ENCODE assay signal across 8 mouse cellular contexts in genomic region chr14:20347991-20348541, GRCm38 (mm10). TPM values are rescaled to one million over a fixed set of nuclear protein-coding genes. Genes with fewer than 3 reads are reported as not detected.
DNase-seq lines count a peak whose midpoint lies in the region; ATAC-seq and TF ChIP-seq lines count a peak whose summit lies in the region.

TSS of gene Ecd (minus strand) at chr14:20348121.
TSS of gene Fam149b (plus strand) at chr14:20348162.

- peak within 1 kb of the TSS; percentile 99 for H3K4me3 ChIP-seq in ES-Bruce4 (ENCODE audit: low read depth, low read length)
- H3K4me3 ChIP-seq in forebrain, embryonic 13.5 days, result peak within 1 kb of the TSS; percentile 90
- peak within 1 kb of the TSS; percentile 76 for H3K4me3 ChIP-seq in liver, postnatal 0 days (ENCODE audit: low read depth, low read length)
- peak within 1 kb of the TSS; percentile 89 for H3K4me3 ChIP-seq in neural tube, embryonic 14.5 days (ENCODE audit: low read depth, low read length)

- peak; percentile 16 for TF ChIP-seq POLR2A in ES-Bruce4 (IDR thresholded peaks at IDR 0.05; ENCODE audit: insufficient read depth, low read length)

- H3K4me1 ChIP-seq in ES-Bruce4 (ENCODE audit: control insufficient read depth, insufficient read depth, low read length), result peaks cover 3% of the 10 kb centered on the region
- peaks cover 27% of the 10 kb centered on the region for H3K4me1 ChIP-seq in forebrain, embryonic 13.5 days
- H3K4me1 ChIP-seq in liver, postnatal 0 days (ENCODE audit: insufficient read depth), result peaks cover 18% of the 10 kb centered on the region; the same call in 1 of the 2 replicates
- peaks cover 13% of the 10 kb centered on the region for H3K4me1 ChIP-seq in neural tube, embryonic 14.5 days (ENCODE audit: control insufficient read depth, insufficient read depth, low read length)

- H3K27ac ChIP-seq in ES-Bruce4 (ENCODE audit: insufficient read depth, low read length), result peak within 1 kb of the TSS; percentile 91
- peak within 1 kb of the TSS; percentile 91 for H3K27ac ChIP-seq in forebrain, embryonic 13.5 days
- peak within 1 kb of the TSS; percentile 88 for H3K27ac ChIP-seq in liver, postnatal 0 days (ENCODE audit: low read depth)
- peak within 1 kb of the TSS; percentile 93 for H3K27ac ChIP-seq in neural tube, embryonic 14.5 days (ENCODE audit: low read depth, low read length)

- H3K27me3 ChIP-seq in ES-Bruce4 (ENCODE audit: control insufficient read depth, insufficient read depth, low read length, poor library complexity, severe bottlenecking), result no peaks in the 10 kb centered on the region
- no peaks in the 10 kb centered on the region for H3K27me3 ChIP-seq in forebrain, embryonic 13.5 days
- no peaks in the 10 kb centered on the region for H3K27me3 ChIP-seq in liver, postnatal 0 days (ENCODE audit: insufficient read depth, low read length)
- no peaks in the 10 kb centered on the region for H3K27me3 ChIP-seq in neural tube, embryonic 14.5 days (ENCODE audit: control insufficient read depth, insufficient read depth, low read length)

- peak within 1 kb of the TSS; percentile 85 for H3K9ac ChIP-seq in ES-Bruce4 (ENCODE audit: low read depth, poor library complexity, severe bottlenecking)
- peak within 1 kb of the TSS; percentile 96 for H3K9ac ChIP-seq in forebrain, embryonic 13.5 days
- peak within 1 kb of the TSS; percentile 93 for H3K9ac ChIP-seq in liver, postnatal 0 days (replicated peaks)
- peak within 1 kb of the TSS; percentile 94 for H3K9ac ChIP-seq in neural tube, embryonic 14.5 days (replicated peaks; ENCODE audit: low read depth, low read length)

- peaks cover 13% of the 10 kb centered on the region for H3K36me3 ChIP-seq in ES-Bruce4 (ENCODE audit: control insufficient read depth, insufficient read depth, low read length, poor library complexity, severe bottlenecking)
- peaks cover 36% of the 10 kb centered on the region for H3K36me3 ChIP-seq in forebrain, embryonic 13.5 days (ENCODE audit: poor library complexity, severe bottlenecking)
- H3K36me3 ChIP-seq in liver, postnatal 0 days (replicated peaks; ENCODE audit: insufficient read depth, low read length), result peaks cover 10% of the 10 kb centered on the region
- H3K36me3 ChIP-seq in neural tube, embryonic 14.5 days (ENCODE audit: control insufficient read depth, insufficient read depth, low read length), result peaks cover 6% of the 10 kb centered on the region

- peak; percentile 97 for ATAC-seq in cerebellum, adult (ENCODE audit: insufficient number of reproducible peaks, low FRiP score, low TSS enrichment)
- peak; percentile 100 for ATAC-seq in forebrain, embryonic 13.5 days
- ATAC-seq in liver, postnatal 0 days, result peak; percentile 97
- peak; percentile 99 for ATAC-seq in neural tube, embryonic 14.5 days (ENCODE audit: low read depth)

- intact Hi-C loops in heart, postnatal 10 days (cut with DNase I), result no loop called here

- peak; percentile 18 for TF ChIP-seq CTCF in ES-Bruce4 (IDR thresholded peaks at IDR 0.05; ENCODE audit: low read depth, low read length)
- peak; percentile 77 for TF ChIP-seq CTCF in liver, postnatal 0 days (IDR thresholded peaks at IDR 0.05; ENCODE audit: low read depth)

- under 1% methylated on average over 42 of the region's 42 CpGs for WGBS in forebrain, embryonic 13.5 days
- WGBS in large intestine, adult 2 months, result under 1% methylated on average over 42 of the region's 42 CpGs
- WGBS in liver, postnatal 0 days (ENCODE audit: insufficient replicate concordance), result 2% methylated on average over 40 of the region's 42 CpGs
- WGBS in neural tube, embryonic 14.5 days, result under 1% methylated on average over 42 of the region's 42 CpGs

- H3K4me2 ChIP-seq in forebrain, embryonic 13.5 days, result peak within 1 kb of the TSS; percentile 82
- peak within 1 kb of the TSS; percentile 83 for H3K4me2 ChIP-seq in liver, postnatal 0 days (ENCODE audit: low read depth, low read length)
- peak within 1 kb of the TSS; percentile 82 for H3K4me2 ChIP-seq in neural tube, embryonic 14.5 days (ENCODE audit: low read depth, low read length)

- DNase-seq in heart, postnatal 10 days, result peak; percentile 96 to 98
- DNase-seq in large intestine, adult 2 months (ENCODE audit: low read depth, low spot score), result peak; percentile 97
- DNase-seq in liver, postnatal 0 days, result peak; percentile 94
- DNase-seq in testis, postnatal 10 days (ENCODE audit: low spot score), result peak; percentile 89

- peak; percentile 56; the same call in 1 of the 2 replicates for TF ChIP-seq EP300 in ES-Bruce4 (IDR thresholded peaks at IDR 0.05; ENCODE audit: insufficient read depth, low read depth, low read length)
- no peak for TF ChIP-seq EP300 in liver, postnatal 0 days (IDR thresholded peaks at IDR 0.05; ENCODE audit: low read depth)

- peaks cover 10% of the 10 kb centered on the region for H3K9me3 ChIP-seq in ES-Bruce4 (replicated peaks; ENCODE audit: control insufficient read depth, insufficient read depth, low read length, poor library complexity, severe bottlenecking)
- no peaks in the 10 kb centered on the region for H3K9me3 ChIP-seq in forebrain, embryonic 13.5 days (replicated peaks)
- H3K9me3 ChIP-seq in liver, postnatal 0 days (ENCODE audit: low read length), result no peaks in the 10 kb centered on the region
- H3K9me3 ChIP-seq in neural tube, embryonic 14.5 days (ENCODE audit: control insufficient read depth, low read length), result no peaks in the 10 kb centered on the region

RNA-seq across cellular contexts. Expression of gene Ecd, which starts in this region (rescaled TPM):
- 62.2 and 67.2 TPM in 2 replicates for polyA plus RNA-seq in ES-Bruce4 (2011; ENCODE audit: insufficient read depth, insufficient read length, low read depth, missing spikeins)
- 55.9 and 58.8 TPM in 2 replicates for polyA plus RNA-seq in forebrain, embryonic 13.5 days (2015; fragmentation: Nextera tagmentation; extraction: Ambion mirVana)
- 10 to 100 TPM; 31.4 to 31.8 TPM for total RNA-seq in heart, postnatal 10 days (2021)
- polyA plus RNA-seq in large intestine, adult 2 months (2012; rRNA removed), result 14.5 and 17.1 TPM in 2 replicates
- polyA plus RNA-seq in liver, postnatal 0 days (2015; fragmentation: Nextera tagmentation; extraction: Ambion mirVana), result 19.8 and 23.0 TPM in 2 replicates
- 59.2 and 60.6 TPM in 2 replicates for polyA plus RNA-seq in neural tube, embryonic 14.5 days (2014; fragmentation: Nextera tagmentation; extraction: Ambion mirVana)

RNA-seq across cellular contexts. Expression of gene Fam149b, which starts in this region (rescaled TPM):
- 37.0 and 44.9 TPM in 2 replicates for polyA plus RNA-seq in ES-Bruce4 (2011; ENCODE audit: insufficient read depth, insufficient read length, low read depth, missing spikeins)
- polyA plus RNA-seq in forebrain, embryonic 13.5 days (2015; fragmentation: Nextera tagmentation; extraction: Ambion mirVana), result 45.2 and 45.3 TPM in 2 replicates
- total RNA-seq in heart, postnatal 10 days (2021), result 10 to 100 TPM; 33.9 to 34.6 TPM
- 21.3 and 28.7 TPM in 2 replicates for polyA plus RNA-seq in large intestine, adult 2 months (2012; rRNA removed)
- 5.4 and 5.7 TPM in 2 replicates for polyA plus RNA-seq in liver, postnatal 0 days (2015; fragmentation: Nextera tagmentation; extraction: Ambion mirVana)
- 45.4 and 48.4 TPM in 2 replicates for polyA plus RNA-seq in neural tube, embryonic 14.5 days (2014; fragmentation: Nextera tagmentation; extraction: Ambion mirVana)

Comparison
In these comparisons a context has a peak if more than half of its experiments do, and no peak if none do; other contexts are left out.
1. Peak in every context shown above with its lines: DNase-seq, ATAC-seq, H3K4me3 ChIP-seq and H3K27ac ChIP-seq.